Mouse (Mus musculus): ENCODE results near the gene Bend4. TPM values are rescaled to one million over a fixed set of nuclear protein-coding genes. Genes with fewer than 3 reads are reported as not detected.

Gene Bend4
- polyA plus RNA-seq, 1 experiment from 2014 or later, result 12.5 TPM

GRCm38 (mm10) chr5:67410426-67410825 lies 17.7 kb downstream of the Bend4 start:
- 95% methylated on average over 4 of the region's 4 CpGs for WGBS
- H3K4me3 ChIP-seq, result no peak overlapping the region
- H3K36me3 ChIP-seq, result peaks cover 5% of the 10 kb centered on the region; the same call in 1 of the 2 replicates
- H3K27me3 ChIP-seq, result no peaks in the 10 kb centered on the region
- H3K4me1 ChIP-seq (replicated peaks), result no peaks in the 10 kb centered on the region
- H3K4me2 ChIP-seq, result no peak overlapping the region
- H3K27ac ChIP-seq (replicated peaks), result no peak overlapping the region
- ATAC-seq (ENCODE audit: low FRiP score, low read depth), result no peak
- no peaks in the 10 kb centered on the region for H3K9me3 ChIP-seq
- H3K9ac ChIP-seq, result no peak overlapping the region

GRCm38 (mm10) chr5:67408391-67408790 lies 19.7 kb downstream of the Bend4 start:
- WGBS, result 89% methylated on average over 6 of the region's 6 CpGs
- no peak overlapping the region for H3K4me3 ChIP-seq
- H3K9ac ChIP-seq, result no peak overlapping the region

GRCm38 (mm10) chr5:67404919-67405318 lies 23.2 kb downstream of the Bend4 start:
- WGBS, result 85% methylated on average over 9 of the region's 9 CpGs
- no peak overlapping the region for H3K27ac ChIP-seq (replicated peaks)
- no peak overlapping the region for H3K4me3 ChIP-seq
- no peak overlapping the region for H3K4me2 ChIP-seq
- H3K27me3 ChIP-seq, result no peaks in the 10 kb centered on the region
- peaks cover 11% of the 10 kb centered on the region for H3K36me3 ChIP-seq
- H3K9me3 ChIP-seq, result no peaks in the 10 kb centered on the region
- no peak overlapping the region for H3K9ac ChIP-seq
- ATAC-seq (ENCODE audit: low FRiP score, low read depth), result no peak
- no peaks in the 10 kb centered on the region for H3K4me1 ChIP-seq (replicated peaks)

More at GRCm38 (mm10) chr5:67408391-67408790, 19.7 kb downstream of the Bend4 start:
- Histone ChIP-seq H3K27ac (replicated peaks) (no peak overlapping the region), H3K4me2 (no peak overlapping the region), H3K9me3 (no peaks in the 10 kb centered on the region), H3K36me3 (peaks cover 6% of the 10 kb centered on the region), H3K4me1 (replicated peaks) (no peaks in the 10 kb centered on the region), H3K27me3 (no peaks in the 10 kb centered on the region)
- no peak for ATAC-seq (ENCODE audit: low FRiP score, low read depth)

- no peak overlapping the region for H3K4me2 ChIP-seq
- H3K4me3 ChIP-seq, result no peak overlapping the region
- H3K9me3 ChIP-seq, result no peaks in the 10 kb centered on the region
- H3K4me1 ChIP-seq (replicated peaks), result no peaks in the 10 kb centered on the region
- no peaks in the 10 kb centered on the region for H3K27me3 ChIP-seq
- peaks cover 11% of the 10 kb centered on the region for H3K36me3 ChIP-seq
- H3K27ac ChIP-seq (replicated peaks), result no peak overlapping the region
- WGBS, result 79% methylated on average over 7 of the region's 7 CpGs
- no peak for ATAC-seq (ENCODE audit: low FRiP score, low read depth)
- H3K9ac ChIP-seq, result no peak overlapping the region
Measured at GRCm38 (mm10) chr5:67404380-67404779, 23.7 kb downstream of the Bend4 start.

GRCm38 (mm10) chr5:67401612-67402011 lies 26.5 kb downstream of the Bend4 start:
- no peak overlapping the region for H3K4me2 ChIP-seq
- H3K9ac ChIP-seq, result no peak overlapping the region
- H3K27me3 ChIP-seq, result no peaks in the 10 kb centered on the region
- 78% methylated on average over 9 of the region's 9 CpGs for WGBS
- peaks cover 22% of the 10 kb centered on the region for H3K36me3 ChIP-seq
- H3K9me3 ChIP-seq, result no peaks in the 10 kb centered on the region
- H3K4me1 ChIP-seq (replicated peaks), result no peaks in the 10 kb centered on the region
- H3K4me3 ChIP-seq, result no peak overlapping the region
- H3K27ac ChIP-seq (replicated peaks), result no peak overlapping the region
- ATAC-seq (ENCODE audit: low FRiP score, low read depth), result no peak

- no peaks in the 10 kb centered on the region for H3K4me1 ChIP-seq (replicated peaks)
- H3K36me3 ChIP-seq, result peaks cover 22% of the 10 kb centered on the region
- H3K9ac ChIP-seq, result no peak overlapping the region
- no peak overlapping the region for H3K4me3 ChIP-seq
- no peak overlapping the region for H3K4me2 ChIP-seq
- H3K27ac ChIP-seq (replicated peaks), result no peak overlapping the region
- ATAC-seq (ENCODE audit: low FRiP score, low read depth), result no peak
- H3K9me3 ChIP-seq, result no peaks in the 10 kb centered on the region
- 83% methylated on average over 12 of the region's 12 CpGs for WGBS
- H3K27me3 ChIP-seq, result no peaks in the 10 kb centered on the region
Measured at GRCm38 (mm10) chr5:67400608-67401480, 27.3 kb downstream of the Bend4 start.

- Histone ChIP-seq H3K27ac (replicated peaks) (no peak overlapping the region), H3K4me3 (no peak overlapping the region), H3K4me2 (no peak overlapping the region), H3K9ac (no peak overlapping the region), H3K27me3 (no peaks in the 10 kb centered on the region), H3K4me1 (replicated peaks) (no peaks in the 10 kb centered on the region), H3K36me3 (peaks cover 22% of the 10 kb centered on the region), H3K9me3 (no peaks in the 10 kb centered on the region)
- no peak for ATAC-seq (ENCODE audit: low FRiP score, low read depth)
- 78% methylated on average over 28 of the region's 28 CpGs for WGBS
Measured at GRCm38 (mm10) chr5:67399876-67400607, 28.1 kb downstream of the Bend4 start.

GRCm38 (mm10) chr5:67397186-67397585 lies 30.9 kb downstream of the Bend4 start:
- peaks cover 10% of the 10 kb centered on the region; the same call in 1 of the 2 replicates for H3K36me3 ChIP-seq
- no peak overlapping the region for H3K27ac ChIP-seq (replicated peaks)
- no peak overlapping the region for H3K4me3 ChIP-seq
- no peaks in the 10 kb centered on the region for H3K27me3 ChIP-seq
- WGBS, result 93% methylated on average over 14 of the region's 14 CpGs
- no peak for ATAC-seq (ENCODE audit: low FRiP score, low read depth)
- H3K9ac ChIP-seq, result no peak overlapping the region
- no peaks in the 10 kb centered on the region for H3K9me3 ChIP-seq
- H3K4me1 ChIP-seq (replicated peaks), result no peaks in the 10 kb centered on the region
- H3K4me2 ChIP-seq, result no peak overlapping the region

- no peak overlapping the region for H3K4me3 ChIP-seq
- no peak overlapping the region for H3K9ac ChIP-seq
- no peak overlapping the region for H3K4me2 ChIP-seq
- H3K9me3 ChIP-seq, result no peaks in the 10 kb centered on the region
- H3K27me3 ChIP-seq, result no peaks in the 10 kb centered on the region
- WGBS, result 90% methylated on average over 11 of the region's 11 CpGs
- no peak overlapping the region for H3K27ac ChIP-seq (replicated peaks)
- H3K4me1 ChIP-seq (replicated peaks), result no peaks in the 10 kb centered on the region
- no peak for ATAC-seq (ENCODE audit: low FRiP score, low read depth)
- H3K36me3 ChIP-seq, result peaks cover 10% of the 10 kb centered on the region; the same call in 1 of the 2 replicates
Measured at GRCm38 (mm10) chr5:67395211-67395851, 32.8 kb downstream of the Bend4 start.

GRCm38 (mm10) chr5:67393951-67394350 lies 34.2 kb downstream of the Bend4 start:
- H3K9me3 ChIP-seq, result no peaks in the 10 kb centered on the region
- H3K4me3 ChIP-seq, result no peak overlapping the region
- no peak overlapping the region for H3K9ac ChIP-seq
- H3K4me1 ChIP-seq (replicated peaks), result no peaks in the 10 kb centered on the region
- 80% methylated on average over 6 of the region's 6 CpGs for WGBS
- no peak overlapping the region for H3K27ac ChIP-seq (replicated peaks)
- peaks cover 10% of the 10 kb centered on the region; the same call in 1 of the 2 replicates for H3K36me3 ChIP-seq
- no peak for ATAC-seq (ENCODE audit: low FRiP score, low read depth)
- no peaks in the 10 kb centered on the region for H3K27me3 ChIP-seq
- no peak overlapping the region for H3K4me2 ChIP-seq

GRCm38 (mm10) chr5:67382556-67382955 lies 45.6 kb downstream of the Bend4 start:
- no peak overlapping the region for H3K4me2 ChIP-seq
- no peak overlapping the region for H3K9ac ChIP-seq
- H3K4me3 ChIP-seq, result no peak overlapping the region
- WGBS, result 95% methylated on average over 7 of the region's 7 CpGs
- no peak overlapping the region for H3K27ac ChIP-seq (replicated peaks)
- H3K36me3 ChIP-seq, result no peaks in the 10 kb centered on the region; the same call in 1 of the 2 replicates
- no peaks in the 10 kb centered on the region for H3K9me3 ChIP-seq
- no peaks in the 10 kb centered on the region for H3K27me3 ChIP-seq
- ATAC-seq (ENCODE audit: low FRiP score, low read depth), result no peak
- no peaks in the 10 kb centered on the region for H3K4me1 ChIP-seq (replicated peaks)

- Histone ChIP-seq H3K9ac (no peak overlapping the region), H3K4me1 (replicated peaks) (no peaks in the 10 kb centered on the region), H3K36me3 (no peaks in the 10 kb centered on the region; the same call in 1 of the 2 replicates), H3K27me3 (no peaks in the 10 kb centered on the region), H3K27ac (replicated peaks) (no peak overlapping the region), H3K4me2 (no peak overlapping the region), H3K9me3 (no peaks in the 10 kb centered on the region), H3K4me3 (no peak overlapping the region)
- WGBS, result 53% methylated on average over 2 of the region's 2 CpGs
- ATAC-seq (ENCODE audit: low FRiP score, low read depth), result no peak
Measured at GRCm38 (mm10) chr5:67381690-67382089, 46.4 kb downstream of the Bend4 start.

Data from hindbrain, embryonic 15.5 days (tissue).